Mouse (Mus musculus) neural tube, embryonic 14.5 days (tissue): ENCODE measurements around the gene Rnase13. TPM values are rescaled to one million over a fixed set of nuclear protein-coding genes. Genes with fewer than 3 reads are reported as not detected.

Source experiments
- polyA plus RNA-seq: library from polyadenylated mRNA; unstranded; fragments of >200 nt; fragmentation: Nextera tagmentation; extraction: Ambion mirVana; gene quantifications from 2 replicates; pipeline ENCODE4 v1.2.1, GENCODE M21; 2014

The Rnase13 gene
- polyA plus RNA-seq, 1 experiment from 2014 or later = not detected

Other genes starting within 250 kb of the Rnase13 start
- not detected in 2 replicates for gene Gm17079, start 227.3 kb downstream of the Rnase13 start, polyA plus RNA-seq
- not detected in 2 replicates for gene Gm5800, start 205.6 kb downstream of the Rnase13 start, polyA plus RNA-seq
- gene Ang4, start 149.2 kb downstream of the Rnase13 start, polyA plus RNA-seq = not detected in 2 replicates
- gene AY358078, start 122.7 kb downstream of the Rnase13 start, polyA plus RNA-seq = not detected in 2 replicates
- not detected in 2 replicates for gene Ear6, start 69.1 kb downstream of the Rnase13 start, polyA plus RNA-seq
- gene Mettl17, start 37.9 kb downstream of the Rnase13 start, polyA plus RNA-seq = 69.8 and 99.4 TPM in 2 replicates
- 1.6 and 1.9 TPM in 2 replicates for gene Slc39a2, start 29.9 kb downstream of the Rnase13 start, polyA plus RNA-seq
- 168 and 194 TPM in 2 replicates for gene Ndrg2, start 8.6 kb downstream of the Rnase13 start, polyA plus RNA-seq
- not detected in 2 replicates for gene Tppp2, start 4.3 kb downstream of the Rnase13 start, polyA plus RNA-seq
- 66.5 and 73.8 TPM in 2 replicates for gene Arhgef40, start 61.9 kb upstream of the Rnase13 start, polyA plus RNA-seq
- 0.47 and 0.66 TPM in 2 replicates for gene Tmem253, start 92.9 kb upstream of the Rnase13 start, polyA plus RNA-seq
- gene Zfp219, start 98.0 kb upstream of the Rnase13 start, polyA plus RNA-seq = 24.1 and 27.4 TPM in 2 replicates
- gene Olfr221, start 119.7 kb upstream of the Rnase13 start, polyA plus RNA-seq = not detected in 2 replicates
- 432 and 490 TPM in 2 replicates for gene Hnrnpc, start 181.3 kb upstream of the Rnase13 start, polyA plus RNA-seq
- 42.0 and 47.5 TPM in 2 replicates for gene Rpgrip1, start 187.9 kb upstream of the Rnase13 start, polyA plus RNA-seq